Mouse (Mus musculus) kidney, postnatal 0 days (tissue): ENCODE data around the gene Tirap. TPM values are rescaled to one million over a fixed set of nuclear protein-coding genes. Genes with fewer than 3 reads are reported as not detected.

Source experiments
- ATAC-seq: fragments of 200-750 bp; cut with Nextera tagmentation; replicated peaks from 2 replicates; pipeline ENCODE4 v1.8.0; 2017; ENCODE audit warnings: low read depth, moderate number of reproducible peaks, moderate TSS enrichment, moderate library complexity; ENCODE audit not compliant: low FRiP score
- DNase-seq: peaks from one replicate; pipeline ENCODE4 v3.0.0-alpha.2; 2016; ENCODE audit warnings: low spot score
- H3K27ac ChIP-seq: fragments of 300-500 bp; sonication (generic); 2 replicates; pipeline ENCODE4 v1.5.1; 2014; ENCODE audit warnings: mild to moderate bottlenecking
- H3K27me3 ChIP-seq: fragments of 300-500 bp; sonication (generic); 2 replicates; pipeline ENCODE4 v1.6.1; 2014; ENCODE audit warnings: low read length, mixed read lengths; ENCODE audit not compliant: insufficient read depth
- H3K36me3 ChIP-seq: fragments of 300-500 bp; sonication (generic); 2 replicates; pipeline ENCODE4 v1.6.1; 2014; ENCODE audit warnings: low read length, mixed read lengths; ENCODE audit not compliant: insufficient read depth
- H3K4me1 ChIP-seq: fragments of 300-500 bp; sonication (generic); replicated peaks from 2 replicates; pipeline ENCODE4 v1.6.1; 2014; ENCODE audit warnings: antibody characterized with exemption, low read length, mixed read lengths; ENCODE audit not compliant: insufficient read depth
- H3K4me2 ChIP-seq: fragments of 300-500 bp; sonication (generic); 2 replicates; pipeline ENCODE4 v1.6.1; 2014; ENCODE audit warnings: mild to moderate bottlenecking, low read length, moderate library complexity, mixed read lengths
- H3K4me3 ChIP-seq: fragments of 300-500 bp; sonication (generic); replicated peaks from 2 replicates; pipeline ENCODE4 v1.5.1; 2014; ENCODE audit warnings: low read depth, low read length
- H3K9ac ChIP-seq: fragments of 300-500 bp; sonication (generic); 2 replicates; pipeline ENCODE4 v1.6.1; 2014; ENCODE audit warnings: low read depth, low read length
- H3K9me3 ChIP-seq: fragments of 300-500 bp; sonication (generic); replicated peaks from 2 replicates; pipeline ENCODE4 v1.6.1; 2016; ENCODE audit warnings: low read length, inconsistent platforms, mixed read lengths
- CTCF ChIP-seq: IDR thresholded peaks from 2 replicates; pipeline ENCODE4 v1.5.1; 2016; ENCODE audit warnings: antibody characterized with exemption, low read depth, mild to moderate bottlenecking, moderate library complexity
- WGBS: fragments of 180-500 bp; shearing (Covaris S2); extraction: QIAGEN DNeasy Blood & Tissue Kit; methylation state at CpG from one replicate; pipeline ENCODE4 v1.1.7; 2014; 5-methylcytosine and 5-hydroxymethylcytosine counted together
- polyA plus RNA-seq: library from polyadenylated mRNA; unstranded; fragments of >200 nt; fragmentation: Nextera tagmentation; extraction: Ambion mirVana; gene quantifications from 2 replicates; pipeline ENCODE4 v1.2.1, GENCODE M21; 2015

The Tirap gene
- 7.4 and 10.2 TPM in 2 replicates for polyA plus RNA-seq

GRCm38 (mm10) chr9:35199772-35200471, at the start of gene Tirap, which contains the start of gene Srpr:
Gene Tirap (minus strand): TSS chr9:35200291.
Gene Srpr (plus strand): TSS chr9:35200175.
- Histone ChIP-seq H3K27ac (peak within 1 kb of the TSS; percentile 52), H3K9ac (peak within 1 kb of the TSS; percentile 66), H3K27me3 (no peaks in the 10 kb centered on the region), H3K4me2 (peak within 1 kb of the TSS; percentile 56), H3K36me3 (peaks cover 5% of the 10 kb centered on the region), H3K4me1 (peaks cover 7% of the 10 kb centered on the region; the same call in 1 of the 2 replicates), H3K9me3 (no peaks in the 10 kb centered on the region), H3K4me3 (peak within 1 kb of the TSS; percentile 65)
- DNase-seq (peak; percentile 91), ATAC-seq (peak; percentile 94)
- peak; percentile 85 for TF ChIP-seq CTCF
- WGBS = under 1% methylated on average over 38 of the region's 44 CpGs

GRCm38 (mm10) chr9:35249476-35249875, 49.4 kb upstream of the Tirap start:
- no peak overlapping the region for H3K4me2 ChIP-seq
- ATAC-seq (no peak), DNase-seq (no peak)
- H3K9me3 ChIP-seq = no peaks in the 10 kb centered on the region
- H3K36me3 ChIP-seq = no peaks in the 10 kb centered on the region
- H3K4me1 ChIP-seq = no peaks in the 10 kb centered on the region
- TF ChIP-seq CTCF = no peak
- H3K9ac ChIP-seq = no peak overlapping the region
- no peaks in the 10 kb centered on the region for H3K27me3 ChIP-seq
- H3K27ac ChIP-seq = no peak overlapping the region
- no peak overlapping the region for H3K4me3 ChIP-seq

- H3K9ac ChIP-seq = no peak overlapping the region
- no peaks in the 10 kb centered on the region for H3K36me3 ChIP-seq
- ATAC-seq = no peak
- H3K27me3 ChIP-seq = no peaks in the 10 kb centered on the region
- H3K27ac ChIP-seq = no peak overlapping the region
- DNase-seq = no peak
- H3K4me3 ChIP-seq = no peak overlapping the region
- TF ChIP-seq CTCF = no peak
- no peaks in the 10 kb centered on the region for H3K4me1 ChIP-seq
- no peaks in the 10 kb centered on the region for H3K9me3 ChIP-seq
- 97% methylated on average over 2 of the region's 2 CpGs for WGBS
- H3K4me2 ChIP-seq = no peak overlapping the region
These were observed 47.3 kb upstream of the Tirap start for GRCm38 (mm10) chr9:35247405-35247804.

DNA sequence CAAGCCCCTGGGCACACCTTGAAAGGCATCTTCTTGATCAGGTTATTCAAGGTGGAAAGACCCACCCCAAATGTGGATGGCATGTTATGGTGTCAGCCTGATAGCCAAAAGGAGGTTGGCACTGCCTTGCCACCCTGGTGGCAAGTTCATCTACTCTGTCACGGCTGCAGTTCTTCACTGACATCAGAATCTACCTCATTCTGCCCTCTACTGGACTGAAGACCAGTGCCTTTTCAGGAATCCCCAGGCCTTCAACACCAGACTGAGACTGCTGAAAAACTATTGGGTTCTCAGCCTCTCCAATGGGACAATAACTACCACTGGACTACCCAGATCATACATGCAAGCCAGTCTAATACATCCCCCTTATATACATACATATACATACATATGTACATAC, 39.6 kb upstream of the Tirap start:
- no peak overlapping the region for H3K9ac ChIP-seq
- no peak overlapping the region for H3K27ac ChIP-seq
- no peaks in the 10 kb centered on the region for H3K4me1 ChIP-seq
- no peak; the same call in 1 of the 2 replicates for TF ChIP-seq CTCF
- no peaks in the 10 kb centered on the region for H3K27me3 ChIP-seq
- ATAC-seq (no peak), DNase-seq (no peak)
- no peaks in the 10 kb centered on the region for H3K9me3 ChIP-seq
- no peak overlapping the region for H3K4me2 ChIP-seq
- 57% methylated on average over 1 of the region's 1 CpGs for WGBS
- no peak overlapping the region for H3K4me3 ChIP-seq
- H3K36me3 ChIP-seq = 0 out of 2 replicates have a peak, but pooled peaks cover 4% of the 10 kb centered on the region

- Histone ChIP-seq H3K27ac (no peak overlapping the region), H3K27me3 (no peaks in the 10 kb centered on the region), H3K9ac (no peak overlapping the region), H3K4me3 (no peak overlapping the region), H3K36me3 (0 out of 2 replicates have a peak, but pooled peaks cover 4% of the 10 kb centered on the region), H3K4me1 (no peaks in the 10 kb centered on the region), H3K4me2 (no peak overlapping the region), H3K9me3 (no peaks in the 10 kb centered on the region)
- no peak for TF ChIP-seq CTCF
- 64% methylated on average over 6 of the region's 6 CpGs for WGBS
- DNase-seq = no peak
- ATAC-seq = no peak
These were observed 39.0 kb upstream of the Tirap start for GRCm38 (mm10) chr9:35238915-35239571.

- Histone ChIP-seq H3K9ac (no peak overlapping the region), H3K4me3 (no peak overlapping the region), H3K27me3 (no peaks in the 10 kb centered on the region), H3K27ac (no peak overlapping the region), H3K9me3 (no peaks in the 10 kb centered on the region), H3K4me1 (no peaks in the 10 kb centered on the region), H3K36me3 (0 out of 2 replicates have a peak, but pooled peaks cover 7% of the 10 kb centered on the region), H3K4me2 (no peak overlapping the region)
- TF ChIP-seq CTCF = no peak
- ATAC-seq (no peak), DNase-seq (no peak)
- 100% methylated on average over 1 of the region's 1 CpGs for WGBS
These were observed 38.3 kb upstream of the Tirap start for GRCm38 (mm10) chr9:35238371-35238770.
